Mouse (Mus musculus) forebrain, embryonic 13.5 days (tissue): ENCODE data around the gene Csrp2. TPM values are rescaled to one million over a fixed set of nuclear protein-coding genes. Genes with fewer than 3 reads are reported as not detected.
A peak's percentile ranks its signal among the peaks of the same experiment; 100 is the strongest.

ENCODE experiments used
- ATAC-seq: fragments of 200-750 bp; cut with Nextera tagmentation; 2 replicates; pipeline ENCODE4 v1.8.0; 2017
- H3K27ac ChIP-seq: fragments of 300-500 bp; sonication (generic); 2 replicates; pipeline ENCODE4 v1.5.1; 2015; ENCODE audit warnings: inconsistent platforms, mild to moderate bottlenecking, moderate library complexity
- H3K27me3 ChIP-seq: fragments of 300-500 bp; sonication (generic); 2 replicates; pipeline ENCODE4 v1.6.1; 2015; ENCODE audit warnings: mild to moderate bottlenecking, inconsistent platforms
- H3K36me3 ChIP-seq: fragments of 300-500 bp; sonication (generic); 2 replicates; pipeline ENCODE4 v1.6.1; 2015; ENCODE audit warnings: mild to moderate bottlenecking, inconsistent platforms; ENCODE audit not compliant: poor library complexity, severe bottlenecking
- H3K4me1 ChIP-seq: fragments of 300-500 bp; sonication (generic); 2 replicates; pipeline ENCODE4 v1.6.1; 2015; ENCODE audit warnings: inconsistent platforms
- H3K4me2 ChIP-seq: fragments of 300-500 bp; sonication (generic); 2 replicates; pipeline ENCODE4 v1.6.1; 2015; ENCODE audit warnings: inconsistent platforms, mild to moderate bottlenecking, moderate library complexity
- H3K4me3 ChIP-seq: fragments of 300-500 bp; sonication (generic); 2 replicates; pipeline ENCODE4 v1.5.1; 2015; ENCODE audit warnings: mild to moderate bottlenecking, inconsistent platforms
- H3K9ac ChIP-seq: fragments of 300-500 bp; sonication (generic); 2 replicates; pipeline ENCODE4 v1.6.1; 2015; ENCODE audit warnings: mild to moderate bottlenecking, inconsistent platforms
- H3K9me3 ChIP-seq: fragments of 300-500 bp; sonication (generic); replicated peaks from 2 replicates; pipeline ENCODE4 v1.6.1; 2016; ENCODE audit warnings: inconsistent platforms
- WGBS: fragments of 180-500 bp; shearing (Covaris S2); methylation state at CpG from one replicate; pipeline ENCODE4 v1.1.7; 2015; 5-methylcytosine and 5-hydroxymethylcytosine counted together
- polyA plus RNA-seq: library from polyadenylated mRNA; unstranded; fragments of >200 nt; fragmentation: Nextera tagmentation; extraction: Ambion mirVana; gene quantifications from 2 replicates; pipeline ENCODE4 v1.2.1, GENCODE M21; 2015

Csrp2 gene
- polyA plus RNA-seq, 1 experiment from 2014 or later = 159 TPM

DNA sequence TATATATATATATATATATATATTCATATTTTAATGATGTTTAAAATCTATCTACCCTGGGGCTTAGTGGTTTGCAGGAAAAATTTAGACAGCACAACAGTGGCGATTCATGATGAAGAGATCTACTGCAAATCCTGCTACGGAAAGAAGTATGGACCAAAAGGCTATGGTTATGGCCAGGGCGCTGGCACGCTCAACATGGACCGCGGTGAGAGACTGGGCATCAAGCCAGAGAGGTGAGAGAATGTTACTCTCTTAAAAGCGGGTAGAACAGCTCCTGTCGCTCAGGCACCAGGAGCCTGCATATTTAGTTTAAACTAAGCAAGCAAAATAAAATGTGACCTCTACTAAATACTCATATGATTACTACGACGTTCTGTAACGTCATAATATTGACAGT is 15.5 kb downstream of the Csrp2 start:
- Histone ChIP-seq H3K27ac (no peak overlapping the region), H3K4me2 (no peak overlapping the region), H3K27me3 (no peaks in the 10 kb centered on the region), H3K4me3 (no peak overlapping the region), H3K9ac (no peak overlapping the region), H3K4me1 (peaks cover 25% of the 10 kb centered on the region), H3K9me3 (no peaks in the 10 kb centered on the region), H3K36me3 (peaks cover 37% of the 10 kb centered on the region)
- WGBS = 89% methylated on average over 11 of the region's 11 CpGs
- ATAC-seq = no peak

GRCm38 (mm10) chr10:110935669-110936068 is 16.1 kb downstream of the Csrp2 start:
- Histone ChIP-seq H3K36me3 (peaks cover 39% of the 10 kb centered on the region), H3K4me1 (peaks cover 20% of the 10 kb centered on the region), H3K9me3 (no peaks in the 10 kb centered on the region), H3K27me3 (no peaks in the 10 kb centered on the region), H3K4me2 (no peak overlapping the region), H3K4me3 (no peak overlapping the region), H3K9ac (no peak overlapping the region), H3K27ac (no peak overlapping the region)
- no peak for ATAC-seq
- 89% methylated on average over 7 of the region's 7 CpGs for WGBS

- Histone ChIP-seq H3K36me3 (peaks cover 57% of the 10 kb centered on the region), H3K4me2 (no peak overlapping the region), H3K9ac (no peak overlapping the region), H3K4me3 (no peak overlapping the region), H3K27me3 (no peaks in the 10 kb centered on the region), H3K4me1 (0 out of 2 replicates have a peak, but pooled peaks cover 4% of the 10 kb centered on the region), H3K9me3 (no peaks in the 10 kb centered on the region), H3K27ac (peak overlapping the region; percentile 19; the same call in 1 of the 2 replicates)
- ATAC-seq = no peak
- WGBS = 92% methylated on average over 7 of the region's 7 CpGs
Observed at GRCm38 (mm10) chr10:110938361-110938760, 18.8 kb downstream of the Csrp2 start.

DNA sequence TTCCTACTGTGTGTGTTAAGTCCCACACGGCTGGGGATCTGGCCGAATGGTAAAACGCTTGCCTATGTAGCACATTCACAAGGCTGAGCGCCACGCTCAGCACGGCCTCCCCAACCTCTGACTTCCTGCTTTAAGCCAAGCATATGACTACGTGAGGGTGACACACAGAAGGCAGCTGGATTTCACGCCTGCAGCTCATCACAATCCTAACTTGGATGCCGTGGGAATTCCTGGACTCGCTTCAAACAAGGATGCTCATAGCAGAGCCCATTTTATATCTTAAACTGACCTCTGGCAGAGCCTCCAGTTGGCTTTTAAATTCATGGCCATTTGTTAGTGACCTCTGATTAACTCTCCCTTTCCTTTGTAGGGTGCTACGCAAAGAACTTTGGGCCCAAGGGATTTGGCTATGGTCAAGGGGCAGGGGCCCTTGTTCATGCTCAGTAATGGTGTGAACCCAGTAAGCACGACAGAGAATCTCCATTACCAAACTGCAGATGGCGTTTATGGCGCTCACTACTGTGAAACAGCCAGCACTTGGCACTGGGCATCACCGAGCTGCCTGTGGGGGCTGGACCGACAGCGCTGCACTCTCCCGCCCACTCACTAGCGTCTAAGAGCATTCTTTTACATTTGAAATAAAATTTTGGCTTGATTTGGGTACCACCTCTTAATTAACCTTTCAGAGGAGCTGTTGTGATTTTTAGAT is 19.4 kb downstream of the Csrp2 start:
- 81% methylated on average over 19 of the region's 19 CpGs for WGBS
- Histone ChIP-seq H3K9ac (no peak overlapping the region), H3K4me1 (0 out of 2 replicates have a peak, but pooled peaks cover 4% of the 10 kb centered on the region), H3K4me3 (no peak overlapping the region), H3K36me3 (peaks cover 60% of the 10 kb centered on the region), H3K9me3 (no peaks in the 10 kb centered on the region), H3K4me2 (no peak overlapping the region), H3K27me3 (no peaks in the 10 kb centered on the region), H3K27ac (peak overlapping the region; percentile 48)
- peak; percentile 46; the same call in 1 of the 2 replicates for ATAC-seq

DNA sequence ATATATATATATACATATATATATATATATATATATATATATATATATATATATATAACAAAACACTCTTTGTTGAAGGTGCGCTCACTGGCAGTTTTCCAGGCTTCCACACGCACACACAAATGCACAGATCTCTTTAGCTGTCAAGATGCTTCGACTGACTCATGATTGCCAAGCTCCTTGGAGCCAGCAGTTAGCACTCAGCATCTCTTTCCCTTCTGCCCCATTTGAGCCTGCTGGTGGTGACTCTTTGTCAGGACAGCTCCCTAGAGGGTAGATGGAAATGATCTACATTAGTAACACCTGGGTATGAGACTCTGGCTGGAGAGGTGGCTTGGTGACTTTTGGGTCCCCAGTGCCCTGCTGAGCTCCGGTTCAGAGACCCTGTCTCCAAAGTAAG is 20.1 kb downstream of the Csrp2 start:
- Histone ChIP-seq H3K27ac (no peak overlapping the region), H3K4me3 (no peak overlapping the region), H3K4me2 (no peak overlapping the region), H3K36me3 (peaks cover 64% of the 10 kb centered on the region), H3K9me3 (no peaks in the 10 kb centered on the region), H3K9ac (no peak overlapping the region), H3K4me1 (0 out of 2 replicates have a peak, but pooled peaks cover 4% of the 10 kb centered on the region), H3K27me3 (no peaks in the 10 kb centered on the region)
- WGBS = 65% methylated on average over 4 of the region's 4 CpGs
- no peak for ATAC-seq

DNA sequence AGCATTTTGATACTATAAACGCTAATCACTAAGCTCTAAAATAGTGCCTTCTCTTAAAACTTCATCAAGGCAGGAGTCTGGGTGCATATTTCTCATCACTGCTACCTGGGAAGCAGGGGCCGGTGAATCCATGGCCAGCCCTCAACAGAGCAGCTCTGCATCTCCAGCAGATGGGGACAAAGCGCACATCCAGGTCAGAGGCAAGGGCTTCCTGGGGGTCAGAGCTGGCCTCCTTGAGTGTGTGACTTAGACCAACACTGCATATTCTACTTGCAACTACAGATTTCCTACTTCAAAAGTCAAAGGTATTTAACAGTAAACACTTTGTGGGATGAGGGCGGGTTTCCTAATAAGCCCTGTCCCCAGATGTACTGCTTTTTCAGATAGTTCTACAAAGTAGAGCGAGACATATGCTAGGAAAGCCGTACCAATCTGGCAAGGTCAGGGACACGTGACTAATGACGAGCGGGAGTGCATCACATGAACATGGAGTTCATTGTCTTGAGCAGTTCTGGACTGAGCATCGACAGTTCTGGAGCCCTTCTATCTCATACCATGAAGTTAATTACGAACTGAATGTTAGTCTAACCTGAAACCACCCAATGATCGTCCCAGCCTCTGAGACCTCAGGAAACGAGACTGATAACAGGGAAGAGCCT is 21.3 kb downstream of the Csrp2 start:
- no peak overlapping the region for H3K4me2 ChIP-seq
- H3K4me3 ChIP-seq = no peak overlapping the region
- H3K9ac ChIP-seq = no peak overlapping the region
- H3K36me3 ChIP-seq = peaks cover 70% of the 10 kb centered on the region
- ATAC-seq = 0 out of 2 replicates have a peak, but pooled peaks have one; percentile 14
- H3K9me3 ChIP-seq = no peaks in the 10 kb centered on the region
- WGBS = 88% methylated on average over 13 of the region's 13 CpGs
- H3K4me1 ChIP-seq = 0 out of 2 replicates have a peak, but pooled peaks cover 4% of the 10 kb centered on the region
- H3K27me3 ChIP-seq = no peaks in the 10 kb centered on the region
- no peak overlapping the region for H3K27ac ChIP-seq

GRCm38 (mm10) chr10:110941968-110942367 is 22.4 kb downstream of the Csrp2 start:
- H3K36me3 ChIP-seq = peaks cover 75% of the 10 kb centered on the region
- WGBS = 93% methylated on average over 11 of the region's 11 CpGs
- H3K9ac ChIP-seq = no peak overlapping the region
- ATAC-seq = no peak
- H3K4me1 ChIP-seq = 0 out of 2 replicates have a peak, but pooled peaks cover 4% of the 10 kb centered on the region
- no peak overlapping the region for H3K4me3 ChIP-seq
- no peak overlapping the region for H3K4me2 ChIP-seq
- H3K27ac ChIP-seq = no peak overlapping the region
- no peaks in the 10 kb centered on the region for H3K9me3 ChIP-seq
- H3K27me3 ChIP-seq = no peaks in the 10 kb centered on the region

- H3K4me2 ChIP-seq = no peak overlapping the region
- 0 out of 2 replicates have a peak, but pooled peaks cover 4% of the 10 kb centered on the region for H3K4me1 ChIP-seq
- H3K9ac ChIP-seq = no peak overlapping the region
- WGBS = 92% methylated on average over 9 of the region's 9 CpGs
- no peaks in the 10 kb centered on the region for H3K27me3 ChIP-seq
- no peak overlapping the region for H3K27ac ChIP-seq
- H3K36me3 ChIP-seq = peaks cover 74% of the 10 kb centered on the region
- no peak for ATAC-seq
- no peaks in the 10 kb centered on the region for H3K9me3 ChIP-seq
- no peak overlapping the region for H3K4me3 ChIP-seq
Observed at GRCm38 (mm10) chr10:110942806-110943205, 23.2 kb downstream of the Csrp2 start.

DNA sequence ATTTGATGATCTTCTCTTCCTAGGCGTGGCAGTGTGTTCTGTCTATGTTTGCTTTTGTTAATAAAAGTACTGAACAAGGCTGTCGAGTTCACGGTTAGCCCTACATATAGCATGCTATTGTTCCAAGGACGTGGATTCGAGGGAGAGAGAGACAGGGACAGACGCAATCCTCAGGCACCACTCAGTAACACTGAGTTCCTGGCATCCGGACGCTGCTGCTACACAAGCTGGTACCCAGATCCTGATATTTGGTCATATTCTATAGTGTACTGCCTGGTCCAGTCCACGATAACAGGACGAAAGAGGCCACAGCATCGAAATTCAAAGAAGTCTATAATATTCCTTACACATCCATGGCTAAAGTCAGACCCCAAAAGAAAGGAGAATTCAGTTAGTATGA is 24.6 kb downstream of the Csrp2 start:
- Histone ChIP-seq H3K9me3 (no peaks in the 10 kb centered on the region), H3K27me3 (no peaks in the 10 kb centered on the region), H3K4me3 (no peak overlapping the region), H3K9ac (no peak overlapping the region), H3K4me1 (0 out of 2 replicates have a peak, but pooled peaks cover 1% of the 10 kb centered on the region), H3K27ac (no peak overlapping the region), H3K36me3 (peaks cover 63% of the 10 kb centered on the region), H3K4me2 (no peak overlapping the region)
- ATAC-seq = no peak
- WGBS = 92% methylated on average over 11 of the region's 11 CpGs

DNA sequence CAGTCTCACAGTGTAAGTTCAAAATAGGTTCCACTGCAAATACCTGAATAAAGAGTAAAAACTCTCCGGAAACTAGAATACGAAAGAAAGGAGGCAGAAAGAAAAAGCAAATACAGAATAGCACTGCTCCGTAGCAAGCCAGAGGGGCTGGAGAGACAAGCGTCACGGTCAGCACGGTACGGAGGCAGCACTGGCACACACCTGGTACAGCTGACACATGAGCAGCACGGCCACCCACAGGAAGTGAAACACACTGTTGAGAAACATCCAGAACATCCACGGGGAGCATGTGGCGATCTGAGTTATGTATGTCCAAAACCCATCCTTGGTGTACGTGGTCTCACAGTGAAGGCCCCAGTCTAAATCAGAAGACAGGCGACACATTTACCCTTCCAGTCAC is 26.4 kb downstream of the Csrp2 start:
- Histone ChIP-seq H3K4me1 (no peaks in the 10 kb centered on the region), H3K36me3 (peaks cover 68% of the 10 kb centered on the region), H3K9ac (no peak overlapping the region), H3K4me2 (no peak overlapping the region), H3K27ac (no peak overlapping the region), H3K9me3 (no peaks in the 10 kb centered on the region), H3K27me3 (no peaks in the 10 kb centered on the region), H3K4me3 (no peak overlapping the region)
- WGBS = 90% methylated on average over 12 of the region's 12 CpGs
- ATAC-seq = no peak

DNA sequence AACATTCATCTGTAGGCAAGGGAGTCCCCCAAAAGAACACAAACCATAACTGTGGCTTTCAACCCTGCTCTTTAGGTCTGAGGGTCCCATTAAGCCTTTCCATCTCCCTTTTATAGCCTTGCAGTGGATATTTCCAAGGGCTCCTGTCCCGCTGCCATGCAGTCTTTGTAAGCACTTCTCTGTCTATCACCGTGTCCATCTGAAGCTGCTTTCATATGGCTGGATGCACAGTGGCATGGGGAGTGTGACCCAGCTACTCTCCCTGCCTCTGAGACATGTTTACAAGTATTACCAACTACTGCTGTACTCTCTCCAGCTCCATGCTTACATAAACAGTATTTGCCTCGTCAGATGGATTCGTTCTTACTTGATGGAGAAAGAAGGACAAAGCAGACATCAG is 28.0 kb downstream of the Csrp2 start:
- Histone ChIP-seq H3K4me1 (no peaks in the 10 kb centered on the region), H3K4me2 (no peak overlapping the region), H3K9ac (no peak overlapping the region), H3K27me3 (no peaks in the 10 kb centered on the region), H3K9me3 (no peaks in the 10 kb centered on the region), H3K4me3 (no peak overlapping the region), H3K27ac (no peak overlapping the region), H3K36me3 (peaks cover 64% of the 10 kb centered on the region)
- ATAC-seq = no peak
- 82% methylated on average over 4 of the region's 4 CpGs for WGBS

DNA sequence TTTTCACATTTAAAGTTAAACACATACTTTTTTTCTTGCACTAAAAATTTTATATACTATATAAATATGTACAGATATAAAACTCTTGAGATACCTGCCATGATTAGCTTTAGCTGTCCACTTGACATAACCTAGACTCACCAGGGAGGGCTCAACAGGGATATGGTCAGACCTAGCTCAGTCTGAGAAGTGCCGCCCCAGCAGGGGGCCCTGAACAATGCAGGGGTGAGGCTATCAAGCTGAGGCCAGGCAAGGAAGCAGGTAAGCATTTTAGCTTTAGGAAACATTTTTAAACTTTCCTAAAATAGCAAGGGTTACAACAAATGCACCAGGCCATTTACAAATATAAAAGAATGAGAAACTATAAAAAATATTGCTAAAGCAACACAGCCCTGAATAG is 31.5 kb downstream of the Csrp2 start:
- H3K27me3 ChIP-seq = no peaks in the 10 kb centered on the region
- no peak overlapping the region for H3K4me2 ChIP-seq
- H3K9me3 ChIP-seq = no peaks in the 10 kb centered on the region
- no peak overlapping the region for H3K9ac ChIP-seq
- H3K27ac ChIP-seq = no peak overlapping the region
- 94% methylated on average over 1 of the region's 1 CpGs for WGBS
- ATAC-seq = no peak
- no peaks in the 10 kb centered on the region for H3K4me1 ChIP-seq
- H3K36me3 ChIP-seq = peaks cover 52% of the 10 kb centered on the region
- no peak overlapping the region for H3K4me3 ChIP-seq
